Mouse (Mus musculus) cerebellum, adult 18-20 months (tissue): ENCODE data around the gene Polr2e.
A peak's percentile ranks its signal among the peaks of the same experiment; 100 is the strongest.
"Not testable (repeated sequence)": the region's sequence is repeated elsewhere in the genome, so short reads cannot be mapped to it uniquely, and the experiment has no call there.

Source experiments
- DNase-seq, 2 experiments: peaks; one replicate each; pipeline ENCODE4 v3.0.0; 2021

The Polr2e gene

DNA sequence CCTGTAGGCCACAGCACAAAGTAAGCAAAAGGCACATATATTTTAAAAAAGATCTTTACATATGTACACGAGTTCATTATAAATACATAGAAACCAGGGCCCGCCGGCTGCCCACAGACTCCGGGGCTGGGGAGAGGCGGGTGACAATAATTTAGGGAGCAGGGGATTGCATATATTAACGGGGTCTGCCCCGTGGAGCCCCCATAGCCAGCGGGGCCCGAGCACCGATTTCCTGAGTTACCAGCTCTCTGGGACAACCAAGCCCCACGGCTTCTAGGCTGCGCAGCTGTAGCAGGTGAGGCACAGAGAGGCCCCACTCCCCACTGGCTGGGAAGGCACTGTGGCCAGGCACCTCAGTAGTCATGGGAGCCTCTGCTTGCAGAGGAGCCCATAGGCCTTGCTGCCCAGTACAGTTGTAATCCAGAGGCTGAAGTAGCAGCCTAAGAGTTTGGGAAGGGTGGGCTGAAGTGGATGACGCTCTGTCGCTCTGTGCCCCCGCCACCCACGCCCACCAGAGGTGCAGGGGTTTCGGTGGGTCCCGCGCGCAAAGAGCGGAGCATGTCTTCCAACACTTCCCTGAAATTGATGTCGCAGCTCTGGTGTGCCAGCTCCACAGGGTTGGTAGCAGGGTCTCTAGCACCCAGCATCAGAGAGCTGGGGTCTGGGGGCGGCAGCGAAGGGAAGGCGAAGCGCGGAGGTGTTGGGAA lies 17.5 kb upstream of the Polr2e start:
- no peak for DNase-seq

DNA sequence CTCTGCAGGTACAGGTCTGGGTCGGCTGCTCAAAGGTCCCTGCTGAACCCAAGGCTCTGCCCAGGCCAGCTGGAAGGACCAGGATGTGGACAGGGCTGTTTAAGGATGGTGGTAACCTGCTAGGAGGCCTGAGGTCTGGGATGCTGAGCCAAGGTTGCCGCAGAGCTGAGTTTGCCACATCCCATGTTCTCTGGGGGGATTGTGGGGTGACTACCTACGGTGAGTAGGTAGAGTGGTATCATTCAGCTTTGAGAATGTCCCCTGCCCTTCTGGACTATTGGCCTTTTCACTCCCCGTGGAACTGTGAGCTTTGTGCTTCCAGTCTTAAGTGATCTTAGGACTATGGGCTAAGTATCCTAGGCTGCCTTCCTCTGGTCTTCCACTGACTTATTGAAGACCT lies 16.9 kb upstream of the Polr2e start:
- DNase-seq, result no peak

DNA sequence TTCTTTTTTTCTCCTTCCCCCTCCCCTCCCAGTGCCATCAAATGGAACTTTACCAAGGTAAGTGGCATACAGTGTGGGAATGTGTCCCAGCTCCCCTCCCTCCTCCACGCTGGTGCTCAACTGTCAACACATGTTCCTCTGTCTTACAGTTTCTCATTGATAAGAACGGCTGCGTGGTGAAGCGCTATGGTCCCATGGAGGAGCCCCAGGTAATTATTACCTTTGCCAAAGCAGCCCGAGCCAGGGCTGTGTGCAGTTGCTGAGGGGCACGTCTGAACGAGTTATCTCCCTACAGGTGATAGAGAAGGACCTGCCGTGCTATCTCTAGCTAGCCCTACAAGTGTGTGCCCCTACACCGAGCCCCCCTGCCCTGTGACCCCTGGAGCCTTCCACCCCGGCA lies 16.3 kb upstream of the Polr2e start:
- no peak for DNase-seq

DNA sequence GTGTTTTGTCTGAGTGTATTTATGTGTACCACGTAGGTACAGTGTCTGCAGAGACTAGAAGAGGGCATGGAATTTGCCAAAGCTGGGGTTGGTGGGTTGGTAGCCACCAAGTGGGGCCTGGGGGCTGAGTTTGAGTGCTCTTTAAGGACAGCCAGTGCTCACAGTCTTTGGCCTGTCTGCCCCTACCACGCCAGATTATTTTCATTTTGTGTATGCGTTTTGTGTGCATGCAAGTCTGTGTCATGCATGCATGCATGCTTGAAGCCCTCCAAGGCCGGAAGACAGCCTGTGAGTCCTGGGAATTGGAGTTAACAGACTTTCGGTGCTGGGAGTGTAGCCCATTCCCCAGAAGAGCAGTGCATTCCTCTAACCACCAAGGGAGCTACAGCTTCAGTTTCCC lies 15.8 kb upstream of the Polr2e start:
- DNase-seq, result no peak

DNA sequence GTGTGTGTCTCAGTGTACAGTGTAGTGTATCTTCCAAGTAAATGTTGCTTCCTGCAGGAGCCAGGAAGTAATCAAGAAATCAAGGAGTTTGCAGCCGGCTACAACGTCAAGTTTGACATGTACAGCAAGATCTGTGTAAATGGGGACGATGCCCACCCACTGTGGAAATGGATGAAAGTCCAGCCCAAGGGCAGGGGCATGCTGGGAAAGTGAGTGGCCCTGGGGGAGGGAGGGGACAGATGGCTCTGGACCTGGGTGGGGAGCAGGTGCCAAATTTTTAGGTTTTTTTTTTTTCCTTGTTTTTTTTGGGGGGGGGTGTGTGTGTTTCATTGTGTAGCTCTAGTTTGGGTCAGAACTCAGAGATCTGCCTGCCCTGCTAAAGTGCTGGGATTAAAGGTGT lies 15.3 kb upstream of the Polr2e start:
- peak in 1 of 2 experiments; percentile 50 for DNase-seq

DNA sequence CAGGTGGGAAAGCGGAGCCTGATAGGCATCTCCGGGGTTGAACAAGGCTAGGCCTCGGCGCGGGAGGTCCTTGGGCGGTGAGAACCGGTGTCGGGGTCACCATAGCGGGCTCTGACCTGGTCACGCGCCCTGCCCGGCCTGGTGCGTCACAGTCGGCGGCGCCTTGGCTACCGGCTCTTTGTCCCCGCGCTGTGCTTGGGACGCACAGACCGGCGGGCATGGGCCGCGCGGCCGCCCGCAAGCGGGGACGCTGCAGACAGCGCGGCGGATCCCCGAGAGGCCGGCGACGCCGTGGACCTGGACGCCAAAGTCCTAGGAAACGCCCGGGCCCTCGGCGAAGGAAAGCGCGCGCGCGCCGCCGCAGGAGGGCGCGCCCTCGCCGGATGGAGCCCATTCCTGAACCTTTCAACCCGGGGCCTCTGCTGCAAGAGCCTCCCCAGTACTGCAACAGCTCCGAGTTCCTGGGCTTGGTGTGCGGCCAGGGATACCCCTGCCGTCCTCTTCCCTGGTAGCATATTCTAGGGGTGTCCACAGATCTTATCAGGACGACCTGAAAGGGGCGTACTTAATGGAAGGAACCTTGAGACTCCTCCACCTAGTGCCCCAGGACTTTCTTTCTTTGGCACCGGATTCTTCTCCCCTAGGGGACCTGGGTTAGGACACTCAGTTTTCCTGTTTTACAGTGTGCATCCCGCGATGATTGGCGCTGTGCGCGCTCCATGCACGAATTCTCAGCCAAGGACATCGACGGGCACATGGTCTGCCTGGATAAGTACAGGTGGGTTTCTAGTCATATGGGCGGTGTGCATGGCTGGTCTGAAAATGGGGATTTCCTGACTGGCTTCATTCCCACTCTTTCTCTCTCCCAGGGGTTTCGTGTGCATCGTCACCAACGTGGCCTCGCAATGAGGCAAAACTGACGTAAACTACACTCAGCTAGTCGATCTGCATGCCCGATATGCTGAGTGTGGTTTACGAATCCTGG lies 14.5 kb upstream of the Polr2e start:
- DNase-seq, result peak; percentile 55 to 72

DNA sequence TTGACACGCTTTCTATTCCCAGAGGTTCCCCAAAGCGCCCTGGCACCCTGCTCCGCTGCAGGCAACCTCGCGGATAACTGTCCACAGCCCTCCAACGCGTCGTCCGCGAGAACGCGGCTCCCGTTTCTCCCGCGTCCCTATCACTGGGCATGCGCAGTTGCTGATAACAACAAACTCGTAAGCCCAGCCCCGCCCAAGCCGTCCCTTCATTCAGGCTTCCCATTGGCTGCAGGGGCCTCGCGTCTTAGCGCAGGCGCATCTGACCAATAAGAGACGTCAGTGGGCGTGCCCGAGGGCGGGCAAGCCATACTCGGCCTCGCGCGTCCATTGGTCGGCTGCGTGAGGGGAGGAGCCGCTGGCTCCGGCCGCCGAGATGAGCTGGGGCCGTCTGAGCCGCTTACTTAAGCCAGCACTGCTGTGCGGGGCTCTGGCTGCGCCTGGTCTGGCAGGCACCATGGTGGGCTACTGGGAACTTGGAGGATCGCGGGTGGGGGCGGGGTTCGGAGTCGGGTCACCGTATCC lies 13.7 kb upstream of the Polr2e start:
- peak; percentile 99 to 100 for DNase-seq

DNA sequence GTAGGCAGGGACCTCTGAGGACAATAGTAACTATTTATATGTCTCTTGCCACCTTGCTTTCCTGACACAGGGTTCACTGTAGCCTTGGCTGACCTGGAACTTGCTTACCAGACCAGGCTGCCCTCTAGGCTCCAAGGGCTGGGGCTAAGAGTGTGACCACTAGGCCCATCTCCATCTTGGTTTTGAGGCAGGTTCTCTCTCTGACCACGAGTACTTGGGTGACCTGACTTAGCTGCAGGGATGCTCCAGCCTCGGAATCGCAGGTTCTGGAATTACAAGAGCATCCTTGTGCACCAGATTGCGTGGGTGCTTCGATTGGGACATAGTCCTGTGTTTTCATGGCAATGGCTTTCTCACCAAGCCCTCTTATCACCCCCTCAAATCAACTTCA lies 12.8 kb upstream of the Polr2e start:
- no peak for DNase-seq

DNA sequence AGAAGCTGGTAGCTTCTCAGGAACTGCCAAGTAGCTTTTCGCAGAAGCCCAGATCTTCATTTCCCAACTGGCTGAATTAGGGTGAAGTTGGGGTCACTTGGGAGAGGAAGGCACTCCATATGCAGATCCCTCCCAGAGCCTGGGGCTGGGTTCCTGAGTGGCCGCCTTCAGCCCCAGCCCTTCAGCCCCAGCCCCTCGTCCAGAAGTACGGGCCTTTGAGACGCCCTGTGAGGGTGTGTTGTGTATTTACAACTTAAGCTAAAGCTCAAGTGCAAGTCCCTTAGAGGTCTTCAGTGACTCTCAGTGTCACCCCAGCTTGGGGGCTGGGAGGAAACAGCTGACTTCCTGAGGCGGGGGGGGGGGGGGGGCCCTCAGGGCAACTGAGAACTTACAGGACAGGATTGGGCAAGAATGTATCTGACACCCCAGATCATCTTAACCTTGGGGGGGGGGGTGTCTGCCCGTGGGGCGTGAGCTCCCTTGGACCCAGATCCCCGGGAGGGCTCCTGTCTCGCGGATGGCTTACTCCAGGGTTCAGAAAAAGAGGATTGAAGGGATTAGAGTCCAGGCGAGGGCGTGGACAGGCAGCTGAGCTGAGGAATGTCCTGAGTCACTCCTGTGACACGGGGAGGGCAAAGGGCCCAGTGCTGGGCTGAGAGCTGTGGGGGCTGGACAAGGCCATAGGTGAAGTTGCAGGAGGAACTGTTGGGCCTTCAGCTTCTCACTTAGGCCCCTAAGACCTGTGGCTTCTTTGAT lies 12.2 kb upstream of the Polr2e start:
- no peak for DNase-seq

DNA sequence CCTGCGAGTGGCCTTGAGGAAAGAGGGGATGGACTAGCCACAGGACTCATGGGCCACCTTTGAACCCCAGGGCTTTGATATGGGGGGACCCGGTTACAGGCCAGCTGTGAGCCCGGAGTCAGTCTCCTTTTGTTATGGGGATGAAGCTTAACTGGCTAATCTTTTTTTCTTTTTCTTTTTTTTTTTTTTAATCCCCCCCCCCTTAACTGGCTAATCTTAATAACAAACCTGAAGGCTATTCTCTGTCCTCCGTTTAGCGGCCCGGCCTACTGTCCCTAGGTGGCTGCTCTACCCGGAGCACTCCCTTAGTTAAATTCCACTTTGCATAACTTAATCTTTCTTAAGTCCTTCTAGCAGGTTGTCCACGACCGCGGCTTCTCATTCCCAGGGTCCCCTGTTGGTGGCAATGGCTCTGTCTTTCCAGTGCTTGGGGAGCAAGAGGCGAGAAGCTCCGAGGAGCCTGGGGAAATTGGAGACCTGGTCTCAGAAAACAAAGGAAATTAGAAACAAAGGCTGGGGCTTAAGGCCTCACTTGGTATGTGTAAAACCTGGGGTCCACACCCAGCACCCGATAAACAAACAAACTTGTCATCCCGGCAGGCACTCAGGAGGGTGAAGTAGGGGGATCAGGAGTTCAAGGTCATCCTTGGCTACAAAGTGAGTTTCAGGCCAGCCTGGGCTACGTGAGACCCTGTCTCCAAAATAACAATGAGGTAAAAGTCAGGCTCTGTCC lies 11.5 kb upstream of the Polr2e start:
- DNase-seq, result no peak

DNA sequence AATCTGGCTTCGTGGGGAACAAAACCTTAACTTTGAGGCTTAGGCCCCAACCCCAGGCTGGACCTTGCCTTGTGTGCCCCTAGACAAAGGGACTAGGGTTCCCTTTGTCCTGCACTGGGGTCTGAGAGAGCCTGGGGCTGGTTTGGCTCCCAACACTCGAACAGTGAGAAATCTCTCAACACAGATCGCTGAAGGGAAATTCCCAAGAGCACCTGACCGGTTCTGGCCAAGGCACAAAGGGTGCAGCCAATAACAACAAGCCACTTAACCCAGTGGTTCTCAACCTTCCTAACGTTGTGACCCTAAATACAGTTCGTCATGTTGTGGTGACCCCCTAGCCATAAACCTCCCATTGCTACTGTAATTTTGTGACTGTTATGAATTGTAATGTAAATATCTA lies 10.6 kb upstream of the Polr2e start:
- DNase-seq, result no peak

DNA sequence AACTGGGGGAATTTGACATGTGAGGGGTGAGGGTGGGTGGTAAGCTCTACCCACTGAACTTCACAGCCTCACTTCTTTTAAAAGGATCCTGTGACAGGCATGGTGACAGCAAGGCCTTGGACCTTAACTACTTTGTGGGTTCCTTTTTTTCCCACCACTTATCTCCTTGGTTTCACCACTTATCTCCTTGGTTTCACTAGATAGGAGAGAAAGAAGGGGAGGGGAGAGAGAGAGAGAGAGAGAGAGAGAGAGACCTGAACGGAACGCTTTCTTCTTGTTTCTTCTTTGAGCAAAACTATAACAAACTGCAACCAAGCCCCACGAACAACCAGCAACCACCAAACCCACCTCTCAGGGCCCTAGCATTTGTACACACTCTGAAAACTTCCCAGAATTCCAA lies 9.2 kb upstream of the Polr2e start:
- DNase-seq, result no peak

DNA sequence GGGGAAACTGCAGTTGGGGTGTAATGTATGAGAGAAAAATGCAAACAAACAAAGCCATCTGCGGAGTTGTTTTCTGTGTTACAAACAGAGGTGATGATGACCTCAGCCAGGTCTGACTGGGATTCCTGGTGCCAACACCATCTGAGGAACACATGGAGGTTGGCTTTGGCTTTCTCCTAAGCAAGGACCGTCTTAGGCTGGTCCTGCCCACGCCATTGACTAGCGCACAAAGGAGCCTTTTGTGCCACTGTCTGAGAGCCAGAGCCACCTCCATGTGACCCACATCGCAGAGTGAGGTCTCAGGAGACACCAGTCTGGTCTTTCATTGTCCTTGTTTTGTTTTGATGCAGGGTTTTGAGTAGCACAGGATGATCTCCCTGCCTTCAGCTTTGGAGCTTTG lies 8.8 kb upstream of the Polr2e start:
- no peak for DNase-seq

DNA sequence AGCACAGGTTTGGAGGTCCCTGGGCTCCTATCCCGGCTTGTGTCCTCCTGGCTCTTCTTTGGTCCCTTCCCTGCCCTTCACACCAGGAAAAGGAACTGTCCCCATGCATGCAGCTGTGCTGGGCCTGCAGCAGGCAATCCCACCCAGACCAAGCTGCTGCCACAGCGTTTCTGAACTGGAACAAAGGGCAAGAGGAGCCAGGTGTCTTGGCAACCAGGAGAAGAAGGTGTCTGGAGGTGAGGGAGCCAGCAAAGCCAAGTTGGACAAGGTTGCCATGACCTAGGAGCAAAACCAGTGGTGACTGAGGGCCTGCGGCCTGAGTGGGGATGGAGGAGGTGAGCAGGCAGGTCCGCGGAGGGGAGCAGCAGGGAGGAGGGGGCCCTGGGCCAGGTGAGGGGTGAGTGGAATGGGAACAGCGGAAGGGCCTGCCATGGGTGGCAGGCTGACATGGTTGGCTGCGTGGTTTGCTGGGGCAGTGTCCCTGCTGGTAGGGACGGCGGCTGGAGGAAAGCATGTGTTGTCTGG lies 7.5 kb upstream of the Polr2e start, which contains the start of gene Gpx4:
Gene Gpx4, plus strand, starts transcription at position 126 of the 525 bp plus-strand sequence.
- no peak for DNase-seq

DNA sequence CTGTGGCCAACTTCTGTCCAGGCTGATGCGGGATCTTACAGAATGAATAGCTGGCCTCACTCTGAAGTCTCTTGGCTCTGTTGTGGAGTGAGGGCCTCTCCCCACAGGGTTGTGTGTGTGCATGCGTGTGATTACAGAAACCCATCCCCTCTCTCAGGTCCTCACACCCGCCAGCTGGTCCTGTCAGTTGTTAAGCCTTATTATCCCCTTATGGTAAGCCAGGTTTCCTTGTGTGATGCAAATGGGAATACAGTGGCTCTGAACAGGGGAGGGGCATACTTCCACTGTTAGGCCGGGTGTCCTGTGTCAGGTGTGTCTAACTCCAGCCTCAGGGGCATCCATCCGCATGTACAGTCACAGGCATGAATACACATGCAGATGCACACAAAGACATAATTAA lies 6.2 kb upstream of the Polr2e start:
- no peak for DNase-seq

DNA sequence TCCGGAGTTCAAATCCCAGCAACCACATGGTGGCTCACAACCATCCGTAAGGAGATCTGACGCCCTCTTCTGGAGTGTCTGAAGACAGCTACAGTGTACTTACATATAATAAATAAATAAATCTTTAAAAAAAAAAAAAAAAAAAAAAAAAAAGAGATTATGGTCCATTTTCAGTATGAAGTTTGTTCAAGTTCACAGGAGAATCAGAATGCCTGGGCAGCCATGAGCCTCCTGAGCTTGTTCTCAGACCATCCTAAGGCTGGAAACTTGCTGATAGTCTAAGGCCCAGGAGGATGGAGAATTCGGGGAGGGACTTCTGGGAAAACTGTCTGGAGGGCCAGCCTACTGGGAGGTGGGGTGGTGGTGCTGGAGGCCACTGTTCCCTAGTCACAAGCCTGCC lies 5.8 kb upstream of the Polr2e start:
- DNase-seq, result not testable (repeated sequence)

DNA sequence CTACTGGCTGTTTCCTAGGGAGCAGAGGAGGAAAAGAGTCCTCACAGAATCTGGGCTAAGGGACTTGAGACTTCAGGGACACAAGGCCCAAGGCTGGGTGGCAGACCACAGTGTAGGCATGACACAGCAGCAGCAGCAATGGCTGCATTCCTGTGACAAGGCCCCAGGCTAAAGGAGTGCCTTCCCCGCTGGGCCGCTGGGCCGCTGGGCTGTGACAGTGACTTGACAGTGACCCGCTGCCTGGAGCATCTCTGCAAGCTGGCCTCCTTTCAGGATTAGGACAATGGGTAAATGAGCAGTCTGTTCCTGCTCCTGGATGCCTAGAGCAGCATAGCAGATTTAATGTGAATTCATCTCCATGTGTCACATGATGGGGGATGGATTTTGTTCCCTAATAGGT lies 4.5 kb upstream of the Polr2e start:
- no peak for DNase-seq

DNA sequence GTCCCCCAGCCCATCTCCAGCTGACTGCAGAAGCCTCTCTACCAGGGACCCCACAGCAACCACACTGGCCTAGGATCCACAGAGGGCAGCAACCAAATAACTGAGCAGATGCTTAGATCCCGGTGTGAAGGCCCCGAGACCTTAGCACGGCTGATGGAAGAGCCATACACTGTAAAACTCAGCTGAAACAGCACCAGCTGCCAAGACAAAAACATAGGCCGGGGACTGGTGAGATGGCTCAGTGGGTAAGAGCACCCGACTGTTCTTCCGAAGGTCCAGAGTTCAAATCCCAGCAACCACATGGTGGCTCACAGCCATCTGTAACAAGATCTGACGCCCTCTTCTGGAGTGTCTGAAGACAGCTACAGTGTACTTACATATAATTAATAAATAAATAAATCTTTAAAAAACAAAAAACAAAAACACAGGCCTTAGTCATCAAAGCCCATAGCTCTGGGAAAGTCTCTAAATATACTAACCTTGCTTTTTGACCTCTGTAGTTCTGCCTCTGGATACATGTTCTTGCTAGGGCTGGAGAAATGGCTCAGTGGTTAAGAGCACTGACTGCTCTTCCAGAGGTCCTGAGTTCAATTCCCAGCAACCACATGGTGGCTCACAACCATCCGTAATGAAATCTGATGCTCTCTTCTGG lies 1.9 kb upstream of the Polr2e start:
- DNase-seq, result not testable (repeated sequence)

DNA sequence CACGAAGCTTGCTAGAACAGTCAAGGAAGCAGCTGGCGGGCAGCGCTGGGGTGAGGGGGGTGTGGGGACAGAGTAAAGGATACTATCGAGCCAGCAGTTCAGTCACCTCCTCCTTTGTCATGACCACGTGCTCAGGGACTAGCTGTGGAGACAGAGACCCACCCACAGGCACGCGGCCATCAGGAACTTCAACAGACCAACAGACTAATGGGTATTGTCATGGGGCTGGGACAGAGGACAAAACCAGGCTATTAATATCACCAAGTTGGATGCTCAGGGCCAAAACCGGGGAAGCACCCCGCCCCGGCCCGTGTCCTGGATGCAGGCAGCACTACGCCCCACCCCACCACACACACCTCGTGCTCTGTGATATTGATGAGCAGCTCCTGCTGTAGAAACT lies 2.8 kb downstream of the Polr2e start:
- DNase-seq, result no peak

DNA sequence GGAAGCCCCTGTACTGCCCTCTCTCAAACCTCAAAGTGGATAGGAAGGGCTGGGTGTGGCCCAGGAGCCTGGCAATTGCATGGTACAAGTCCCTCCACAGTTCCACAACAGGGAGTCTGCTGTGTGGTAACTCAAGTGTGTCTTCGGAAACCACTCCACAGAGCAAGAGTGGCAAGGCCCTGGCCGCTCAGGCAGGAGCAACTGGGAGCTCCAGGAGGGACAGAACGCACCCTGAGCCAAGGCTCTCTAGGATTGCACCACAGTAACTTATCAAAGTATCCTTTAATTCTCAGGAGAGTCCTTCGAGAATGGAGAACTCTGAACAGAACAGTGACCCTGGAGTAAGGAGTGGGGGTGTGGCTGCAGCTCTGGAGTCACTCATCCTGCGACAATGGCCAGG lies 3.9 kb downstream of the Polr2e start:
- no peak for DNase-seq

DNA sequence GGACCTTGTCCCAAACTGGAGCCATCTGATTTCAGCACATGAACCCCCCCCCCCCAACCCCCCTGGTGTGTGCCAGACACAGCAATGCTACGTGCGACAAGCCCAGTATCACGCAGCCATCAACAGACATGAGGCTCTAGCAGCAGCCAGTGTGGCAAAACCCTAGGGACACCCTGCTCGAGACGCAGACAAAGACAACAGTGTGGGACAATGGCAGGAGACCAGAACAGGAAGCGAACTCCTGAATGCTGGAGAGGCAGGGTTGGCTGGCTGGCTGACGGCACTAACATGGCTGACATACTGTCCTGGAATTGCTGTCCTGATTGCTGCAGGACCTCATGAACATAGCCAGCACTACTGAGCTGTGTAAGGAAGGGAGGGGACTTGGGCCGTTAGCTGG lies 4.4 kb downstream of the Polr2e start:
- no peak for DNase-seq
